In genomic region chr16:15372844-15373243, GRCm38 (mm10) we compare ENCODE assay signal across 27 mouse cellular contexts. TPM values are rescaled to one million over a fixed set of nuclear protein-coding genes. Genes with fewer than 3 reads are reported as not detected.
A peak's percentile ranks its signal among the peaks of the same experiment; 100 is the strongest.
DNase-seq lines count a peak whose midpoint lies in the region; ATAC-seq and TF ChIP-seq lines count a peak whose summit lies in the region.
"Had no signal": no experiment of that assay in that cellular context is flagged by ENCODE, and none has a peak within 500 bp of the region (broad histone marks: within the 10 kb centered on the region; RNA-seq: fewer than 3 reads in every experiment).

No protein-coding gene starts in this region.

- no peak overlapping the region for H3K4me2 ChIP-seq in intestine, embryonic 14.5 days (ENCODE audit: low read length)
- no peak overlapping the region for H3K4me2 ChIP-seq in intestine, embryonic 16.5 days (ENCODE audit: low read depth, low read length)
- no peak overlapping the region for H3K4me2 ChIP-seq in lung, embryonic 14.5 days
- H3K4me2 ChIP-seq: forebrain, embryonic 13.5 days; limb, embryonic 15.5 days had no signal

- TF ChIP-seq CTCF in lung, embryonic 14.5 days (IDR thresholded peaks at IDR 0.05; ENCODE audit: low read depth) = peak; percentile 46

- no peak for ATAC-seq in intestine, embryonic 14.5 days (replicated peaks; ENCODE audit: low FRiP score, low TSS enrichment, low read depth)
- ATAC-seq in intestine, embryonic 16.5 days = no peak
- no peak for ATAC-seq in lung, embryonic 14.5 days (ENCODE audit: insufficient read depth)
- ATAC-seq: forebrain, embryonic 13.5 days; hindbrain, postnatal 0 days had no signal

- no peak overlapping the region for H3K27ac ChIP-seq in intestine, embryonic 14.5 days (ENCODE audit: low read depth)
- no peak overlapping the region for H3K27ac ChIP-seq in intestine, embryonic 16.5 days (ENCODE audit: low read length)
- H3K27ac ChIP-seq in lung, embryonic 14.5 days (ENCODE audit: low read depth) = no peak overlapping the region
- H3K27ac ChIP-seq: forebrain, embryonic 13.5 days; hindbrain, postnatal 0 days; limb, embryonic 15.5 days had no signal

- no peak overlapping the region for H3K4me3 ChIP-seq in intestine, embryonic 14.5 days (ENCODE audit: low read depth, low read length)
- no peak overlapping the region for H3K4me3 ChIP-seq in intestine, embryonic 16.5 days (ENCODE audit: low read length)
- H3K4me3 ChIP-seq in lung, embryonic 14.5 days (ENCODE audit: low read depth, low read length) = no peak overlapping the region
- H3K4me3 ChIP-seq: forebrain, embryonic 13.5 days; limb, embryonic 15.5 days had no signal

- 15% methylated on average over 1 of the region's 1 CpGs for WGBS in intestine, embryonic 14.5 days
- WGBS in intestine, embryonic 16.5 days = 9% methylated on average over 1 of the region's 1 CpGs
- WGBS in lung, embryonic 14.5 days = 19% methylated on average over 1 of the region's 1 CpGs

- no peaks in the 10 kb centered on the region for H3K9me3 ChIP-seq in intestine, embryonic 14.5 days (ENCODE audit: control insufficient read depth, low read length)
- H3K9me3 ChIP-seq in intestine, embryonic 16.5 days (ENCODE audit: control insufficient read depth, low read length) = no peaks in the 10 kb centered on the region
- no peaks in the 10 kb centered on the region for H3K9me3 ChIP-seq in lung, embryonic 14.5 days (ENCODE audit: low read depth, low read length)
- H3K9me3 ChIP-seq: forebrain, embryonic 13.5 days; limb, embryonic 15.5 days had no signal

- no peaks in the 10 kb centered on the region for H3K27me3 ChIP-seq in intestine, embryonic 14.5 days (replicated peaks; ENCODE audit: control insufficient read depth, insufficient read depth, low read length)
- no peaks in the 10 kb centered on the region for H3K27me3 ChIP-seq in intestine, embryonic 16.5 days (replicated peaks; ENCODE audit: control insufficient read depth, insufficient read depth, low read length)
- H3K27me3 ChIP-seq in lung, embryonic 14.5 days (ENCODE audit: insufficient read depth, low read length) = no peaks in the 10 kb centered on the region
- H3K27me3 ChIP-seq: forebrain, embryonic 13.5 days; limb, embryonic 15.5 days had no signal

- H3K4me1 ChIP-seq in intestine, embryonic 14.5 days (replicated peaks; ENCODE audit: control insufficient read depth, insufficient read depth, low read length) = no peaks in the 10 kb centered on the region
- no peaks in the 10 kb centered on the region for H3K4me1 ChIP-seq in intestine, embryonic 16.5 days (ENCODE audit: control insufficient read depth, insufficient read depth, low read length)
- H3K4me1 ChIP-seq in lung, embryonic 14.5 days (ENCODE audit: insufficient read depth) = no peaks in the 10 kb centered on the region
- H3K4me1 ChIP-seq: forebrain, embryonic 13.5 days; limb, embryonic 15.5 days had no signal

- DNase-seq in intestine, embryonic 14.5 days (ENCODE audit: low spot score) = peak; percentile 18
- no peak for DNase-seq in lung, embryonic 14.5 days
- no peak for DNase-seq in lung, adult 18-20 months
- DNase-seq in A20 (ENCODE audit: low read depth, low spot score) (peak; percentile 23), R1 (ENCODE audit: low read depth, low spot score) (peak; percentile 13)
- no peak for DNase-seq in gastrocnemius, postnatal 25 days
- DNase-seq in left cerebral cortex, adult 11 months (ENCODE audit: low spot score) = no peak
- DNase-seq: adrenal gland, adult 8-10 months; cerebellum, adult 9-10 months; gastrocnemius, postnatal 14 days; kidney, adult 9 months; thymus, postnatal 14 days had no signal

- no peak overlapping the region for H3K9ac ChIP-seq in intestine, embryonic 14.5 days (ENCODE audit: low read length)
- no peak overlapping the region for H3K9ac ChIP-seq in intestine, embryonic 16.5 days (ENCODE audit: low read depth, low read length)
- H3K9ac ChIP-seq in lung, embryonic 14.5 days = no peak overlapping the region
- H3K9ac ChIP-seq: forebrain, embryonic 13.5 days; limb, embryonic 15.5 days had no signal

- no peaks in the 10 kb centered on the region for H3K36me3 ChIP-seq in intestine, embryonic 14.5 days (ENCODE audit: control insufficient read depth, insufficient read depth, low read length)
- no peaks in the 10 kb centered on the region for H3K36me3 ChIP-seq in intestine, embryonic 16.5 days (ENCODE audit: control insufficient read depth, insufficient read depth, low read length)
- H3K36me3 ChIP-seq in lung, embryonic 14.5 days (ENCODE audit: insufficient read depth) = no peaks in the 10 kb centered on the region
- H3K36me3 ChIP-seq: limb, embryonic 15.5 days had no signal

RNA-seq across cellular contexts. Expression of gene Gm21897, which starts 55.6 kb away (rescaled TPM):
- polyA plus RNA-seq in intestine, embryonic 14.5 days (2014; fragmentation: Nextera tagmentation; extraction: Ambion mirVana) = not detected in 2 replicates
- polyA plus RNA-seq in intestine, embryonic 16.5 days (2015; fragmentation: Nextera tagmentation; extraction: Ambion mirVana) = not detected in 2 replicates
- not detected in 2 replicates for polyA plus RNA-seq in lung, embryonic 14.5 days (2014; fragmentation: Nextera tagmentation; extraction: Ambion mirVana)
- total RNA-seq in gastrocnemius, postnatal 25 days (2021) = not detected
- total RNA-seq: adrenal gland, adult 8-10 months; gastrocnemius, postnatal 14 days; hematopoietic stem cell, adult 5-6 weeks; hindbrain, postnatal 0 days; layer of hippocampus, postnatal 25 days; left cerebral cortex, postnatal 36 days; midbrain, postnatal 0 days; neutrophil, adult 5-6 weeks had no signal
- polyA plus RNA-seq: C2C12; embryonic facial prominence, embryonic 11.5 days; forebrain, embryonic 13.5 days; heart, embryonic 16.5 days; hindbrain, postnatal 0 days; large intestine, adult 2 months; limb, embryonic 15.5 days; lung, embryonic 16.5 days; midbrain, postnatal 0 days; testis, adult 2 months had no signal

Comparison
In these comparisons a context has a peak if more than half of its experiments do, and no peak if none do; other contexts are left out.
1. DNase-seq: peak in intestine, embryonic 14.5 days (single experiment), A20 (single experiment) and R1 (single experiment); none in lung, embryonic 14.5 days (single experiment), lung, adult 18-20 months (0 of 2), gastrocnemius, postnatal 25 days (single experiment) and left cerebral cortex, adult 11 months (single experiment).